Mouse (Mus musculus) olfactory bulb, adult 2 months (tissue): ENCODE results near the gene Top3b.

Experiments
- CTCF ChIP-seq: fragments of 200-500 bp; IDR thresholded peaks from 2 replicates; pipeline ENCODE4 v1.5.1; 2012; ENCODE audit warnings: low read depth, mild to moderate bottlenecking, low read length, moderate library complexity; ENCODE audit not compliant: insufficient read depth
- POLR2A ChIP-seq: fragments of 200-500 bp; IDR thresholded peaks from 2 replicates; pipeline ENCODE4 v1.6.1; 2012; ENCODE audit warnings: mild to moderate bottlenecking, low read depth, low read length, moderate library complexity; ENCODE audit not compliant: insufficient read depth

- peak; percentile 65; the same call in 1 of the 2 replicates for TF ChIP-seq POLR2A
- peak; percentile 85 for TF ChIP-seq CTCF
Measured at GRCm38 (mm10) chr16:16896382-16897055, 26.0 kb downstream of the Top3b start, which contains the start of gene Ppm1f.
